Mouse (Mus musculus) G1E-ER4 (cell line): ENCODE measurements around the gene Eif3a. TPM values are rescaled to one million over a fixed set of nuclear protein-coding genes. Genes with fewer than 3 reads are reported as not detected.

Experiments used
- GATA1 ChIP-seq: IDR thresholded peaks from one replicate; pipeline ENCODE4 v1.8.0; 2012; ENCODE audit warnings: low read length, inconsistent platforms
- polyA plus RNA-seq: library from polyadenylated mRNA; stranded (reverse); fragments of >175 nt; gene quantifications from 2 replicates; pipeline ENCODE4 v1.2.3, GENCODE M21; 2012

The Eif3a gene
- polyA plus RNA-seq, 1 experiment: 99.8 TPM

- TF ChIP-seq GATA1: no peak
Observed at GRCm38 (mm10) chr19:60731299-60731698, 59.2 kb downstream of the Eif3a start.

DNA sequence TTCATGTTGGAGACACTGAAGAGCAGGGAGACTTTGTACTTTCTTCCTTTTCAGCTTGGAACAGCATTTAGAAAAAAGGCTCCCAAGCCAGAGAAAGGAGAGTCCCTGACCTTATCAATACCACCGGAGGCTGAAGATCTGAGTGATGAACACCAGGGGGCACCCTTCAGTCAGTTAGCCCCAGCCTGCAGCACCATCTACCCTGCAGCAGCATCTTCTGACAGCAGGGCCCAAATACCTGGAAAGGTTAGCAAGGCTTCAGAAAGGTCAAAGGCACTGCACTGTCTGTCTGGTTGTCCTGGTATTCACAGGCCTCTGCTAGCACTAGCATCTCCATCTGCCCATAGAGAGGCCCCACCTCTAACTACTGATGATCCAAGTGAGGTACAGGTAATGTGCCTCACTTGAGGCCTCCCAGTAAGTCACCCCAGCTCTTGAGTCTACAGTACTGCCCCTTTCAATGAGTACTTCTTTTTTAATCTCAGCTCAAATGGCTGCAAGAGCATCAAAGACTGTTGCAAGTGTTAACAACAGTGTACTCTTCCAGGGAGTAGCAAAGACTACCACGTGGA lies 60.1 kb downstream of the Eif3a start:
- no peak for TF ChIP-seq GATA1

DNA sequence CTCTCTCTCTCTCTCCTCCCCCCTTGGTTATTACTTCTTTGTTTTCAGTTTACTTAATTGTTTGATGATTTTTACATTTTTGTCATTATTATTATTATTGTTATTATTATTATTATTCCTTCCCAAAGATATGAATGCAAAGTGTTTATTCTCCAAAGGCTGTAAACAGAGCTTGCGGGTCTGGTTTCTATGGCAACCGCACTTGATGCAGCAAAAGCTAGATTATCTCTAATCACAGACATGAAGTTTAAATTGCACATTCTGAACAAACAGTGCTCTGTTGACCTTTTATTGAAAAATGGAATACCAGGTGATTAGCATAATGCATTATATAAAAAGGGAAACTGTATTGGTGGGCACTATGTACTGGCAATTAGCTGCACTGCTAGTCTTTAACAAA lies 74.1 kb downstream of the Eif3a start:
- TF ChIP-seq GATA1: no peak

DNA sequence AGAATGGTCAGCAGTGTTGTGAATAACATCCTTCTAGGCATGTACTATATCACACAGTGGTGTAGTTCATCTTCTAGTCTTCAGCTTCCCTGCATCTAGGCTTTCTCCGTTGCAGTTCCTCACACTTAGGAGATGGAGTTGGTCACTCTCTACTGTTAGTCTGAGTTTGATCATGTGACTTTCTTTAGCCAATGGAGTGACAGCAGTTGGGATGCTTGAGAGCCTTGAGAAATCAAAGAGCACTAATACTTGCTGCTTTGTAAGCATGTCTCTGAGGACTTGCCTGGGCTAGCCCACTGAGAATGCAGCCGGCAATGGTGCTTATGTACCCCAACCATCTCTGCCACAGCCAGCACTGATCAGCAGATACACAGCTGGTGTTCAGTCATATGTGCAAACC lies 77.9 kb downstream of the Eif3a start:
- TF ChIP-seq GATA1: no peak

Other genes starting within 250 kb of the Eif3a start
- 75.9 and 104 TPM in 2 replicates for gene Cacul1, start 209.6 kb downstream of the Eif3a start, polyA plus RNA-seq
- 5.3 and 7.5 TPM in 2 replicates for gene Nanos1, start 34.7 kb downstream of the Eif3a start, polyA plus RNA-seq
- gene Fam45a, start 20.9 kb upstream of the Eif3a start, polyA plus RNA-seq: 2.2 and 3.7 TPM in 2 replicates
- gene Sfxn4, start 70.8 kb upstream of the Eif3a start, polyA plus RNA-seq: not detected in 2 replicates
- 13.3 and 19.5 TPM in 2 replicates for gene Prdx3, start 83.9 kb upstream of the Eif3a start, polyA plus RNA-seq
- gene Grk5, start 99.1 kb upstream of the Eif3a start, polyA plus RNA-seq: 2.6 and 2.7 TPM in 2 replicates